Mouse (Mus musculus): Measurements from ENCODE around the gene Fgd3. TPM values are rescaled to one million over a fixed set of nuclear protein-coding genes. Genes with fewer than 3 reads are reported as not detected.

Gene Fgd3
- total RNA-seq, 4 experiments from 2014 or later = 0.34 to 1.5 (median 0.98) TPM

DNA sequence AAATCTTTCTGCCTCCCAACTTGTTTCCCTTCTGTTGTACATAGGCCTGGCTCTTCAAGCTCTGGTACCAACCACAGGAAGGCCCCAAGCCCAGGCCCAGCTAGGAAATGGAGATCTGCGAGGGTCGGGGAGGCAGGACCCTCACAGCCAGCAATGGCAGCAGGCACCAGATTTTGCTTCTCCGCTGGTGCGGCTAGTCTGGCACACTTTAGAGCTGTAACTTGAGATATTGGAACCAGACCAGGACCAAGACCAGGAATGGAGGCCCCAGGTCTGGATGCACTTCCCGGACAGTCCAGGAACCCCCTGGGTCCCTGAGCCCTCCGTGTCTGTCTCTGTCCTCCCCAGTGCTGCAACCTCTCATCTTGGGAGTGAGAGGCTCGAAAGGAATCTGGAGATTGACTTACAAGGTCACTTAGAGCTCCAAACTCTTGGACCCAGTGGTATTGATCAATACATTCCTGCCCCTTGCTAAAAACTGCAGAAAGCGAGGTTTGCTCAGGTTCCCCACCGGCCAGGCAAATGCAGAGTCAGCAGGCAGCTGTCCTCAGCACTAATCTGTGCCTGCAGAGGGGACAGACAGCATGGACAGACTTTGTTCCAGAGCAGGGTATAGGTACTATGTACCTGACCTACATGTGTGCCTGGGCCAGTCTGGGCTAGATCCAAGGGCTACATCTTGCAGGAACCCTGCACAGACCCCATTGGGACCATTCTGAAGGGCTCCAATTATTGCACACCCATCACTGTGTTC is 103.1 kb downstream of the Fgd3 start:
- no peak for DNase-seq (ENCODE audit: low spot score in 2 of 2)

DNA sequence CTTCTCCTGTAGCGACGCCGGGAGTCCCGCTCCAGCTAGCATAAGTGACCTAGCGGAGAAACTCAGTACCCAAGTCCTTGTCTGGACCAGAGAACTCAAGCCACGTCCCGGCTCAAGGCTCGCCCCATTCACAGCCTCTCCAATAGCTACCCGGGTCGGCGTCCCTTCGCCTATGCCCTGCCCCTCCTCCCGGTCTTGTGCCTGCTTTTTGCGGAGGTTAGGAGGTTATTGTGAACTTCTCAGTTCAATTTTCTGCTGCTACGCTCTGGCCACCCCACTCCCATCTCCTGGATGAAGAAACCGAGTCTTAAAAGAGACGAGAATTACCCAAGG is 103.9 kb downstream of the Fgd3 start:
- DNase-seq (ENCODE audit: low spot score in 2 of 2) = no peak

DNA sequence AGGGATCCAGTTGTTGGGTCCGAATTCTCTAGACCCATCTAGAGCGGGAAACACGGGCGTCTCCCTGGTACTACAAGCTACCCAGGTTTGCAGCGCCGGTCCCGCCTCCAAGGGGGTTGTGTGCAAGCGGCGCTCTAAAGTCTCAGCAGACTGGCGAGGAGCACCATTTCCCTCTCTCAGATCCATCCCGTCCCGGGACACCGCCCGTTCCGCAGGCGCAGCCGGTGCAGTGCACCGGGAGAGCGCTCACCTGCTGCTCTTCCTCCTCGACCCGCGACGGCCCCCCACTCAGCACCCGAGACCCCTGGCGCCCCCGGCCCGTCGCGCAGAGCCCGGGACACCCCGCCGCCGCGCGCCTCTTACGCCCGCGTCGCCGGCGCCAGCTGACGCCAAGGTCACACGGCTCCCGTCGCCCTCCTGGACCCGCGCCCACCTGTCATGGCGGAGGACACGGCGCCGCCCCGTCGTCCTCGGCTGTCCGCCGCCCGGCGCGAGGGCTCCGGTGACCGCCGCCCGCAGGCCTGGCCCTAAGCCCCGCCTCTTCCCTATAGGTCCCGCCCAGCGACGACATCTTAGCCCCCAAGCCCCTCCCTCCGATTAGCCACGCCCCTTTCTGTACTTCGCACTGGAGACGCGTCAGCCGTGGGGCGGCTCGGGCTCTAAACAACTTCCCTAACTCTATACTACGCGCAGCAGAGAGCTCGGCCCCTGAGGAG is 104.4 kb downstream of the Fgd3 start, which contains the start of gene Card19:
Card19 (minus strand) TSS at position 534 of the 716 bp plus-strand sequence.
- DNase-seq (ENCODE audit: low spot score in 2 of 2) = peak; percentile 96

DNA sequence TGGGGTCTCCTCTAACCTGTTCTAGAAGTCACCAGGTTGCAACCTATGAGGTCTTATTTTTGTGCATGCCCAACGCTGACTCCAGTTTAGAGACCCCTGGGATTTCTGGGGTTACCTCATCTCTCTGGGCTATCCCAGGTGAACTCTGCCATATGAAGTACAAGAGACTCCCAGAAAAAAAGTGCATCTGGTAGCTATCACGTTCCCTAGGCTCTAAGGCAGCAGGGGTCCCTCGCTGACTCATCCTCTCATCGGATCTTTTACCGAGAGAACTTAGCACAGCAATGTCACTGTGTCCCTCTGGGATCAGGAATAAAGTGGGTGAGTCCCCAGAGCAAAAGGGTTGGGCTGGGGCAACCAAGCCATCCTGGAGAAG is 105.0 kb downstream of the Fgd3 start:
- no peak for DNase-seq (ENCODE audit: low spot score in 2 of 2)

DNA sequence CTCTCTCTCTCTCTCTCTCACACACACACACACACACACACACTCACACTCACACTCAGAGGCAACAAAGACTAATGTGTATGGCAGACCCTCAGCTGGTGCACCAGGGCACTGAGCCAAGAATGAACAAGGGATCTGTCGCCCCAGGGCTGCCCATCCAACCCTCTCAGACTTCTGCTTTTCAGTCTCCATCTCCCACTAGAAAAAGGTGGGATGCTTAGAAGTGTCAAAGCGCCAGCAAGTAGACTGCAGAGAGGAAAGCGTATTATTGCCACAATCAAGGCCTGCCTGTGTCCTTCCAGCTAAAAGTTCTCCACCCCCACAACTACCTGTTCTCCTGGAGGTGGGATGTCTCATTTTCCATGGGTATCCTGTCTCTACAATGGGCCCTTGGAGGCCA is 105.7 kb downstream of the Fgd3 start:
- DNase-seq (ENCODE audit: low spot score in 2 of 2) = no peak

DNA sequence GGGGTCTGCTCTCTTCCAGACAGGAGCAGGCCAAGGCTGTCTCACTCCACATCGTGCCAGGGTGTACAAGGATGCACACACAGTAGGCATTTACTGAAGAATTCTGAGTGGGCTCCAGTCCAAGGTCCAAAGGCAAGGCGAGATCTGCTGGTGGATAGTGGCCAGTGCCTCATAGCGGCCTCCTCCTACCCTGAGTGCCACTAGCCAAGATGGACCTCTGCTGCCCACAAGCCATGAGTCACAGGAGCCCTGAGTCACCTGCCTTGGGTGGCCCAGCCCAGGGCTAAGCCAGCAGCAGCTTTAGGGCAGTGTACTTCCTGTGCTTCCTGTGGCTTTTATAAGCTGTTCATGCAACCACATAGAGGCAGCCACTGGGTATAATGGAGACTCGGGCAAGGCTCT is 106.6 kb downstream of the Fgd3 start:
- DNase-seq (ENCODE audit: low spot score in 2 of 2) = peak in 1 of 2 experiments; percentile 50

DNA sequence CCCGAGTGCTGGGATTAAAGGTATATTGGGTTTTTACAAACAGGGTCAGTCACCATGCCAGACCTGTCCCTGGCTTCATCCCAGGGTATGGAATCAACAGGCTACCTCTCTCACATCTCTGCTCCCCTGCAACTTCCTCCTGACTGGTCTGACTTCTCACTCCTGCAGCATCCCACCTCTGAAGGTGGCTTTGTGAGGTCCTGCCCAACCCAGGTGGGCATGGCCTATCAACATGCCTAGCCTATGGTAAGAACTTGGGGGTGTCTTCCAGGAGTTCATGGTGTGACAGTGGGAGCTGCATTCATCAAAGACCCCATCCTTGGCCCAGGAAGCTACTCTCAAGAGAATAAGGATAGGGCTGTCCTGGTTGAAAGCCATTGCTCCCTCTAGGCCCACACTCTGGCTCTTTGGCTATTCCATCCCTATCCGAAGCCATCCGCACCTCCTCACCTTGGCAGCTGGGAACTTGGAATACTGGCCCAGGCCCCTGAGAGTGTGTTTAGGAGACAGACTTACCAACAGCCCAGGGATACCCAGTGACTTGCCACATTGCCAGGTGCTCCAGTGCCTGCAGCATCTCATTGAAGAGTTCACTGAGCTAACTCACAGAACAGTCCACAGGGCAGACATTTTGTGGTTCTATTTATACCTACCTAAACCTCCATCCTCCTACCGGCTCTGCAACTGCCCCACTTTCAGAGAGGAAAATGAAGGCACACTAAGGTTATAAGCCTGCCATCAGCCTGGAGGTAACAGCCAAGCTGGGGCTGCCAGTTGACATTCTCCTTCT is 107.2 kb downstream of the Fgd3 start:
- DNase-seq (ENCODE audit: low spot score in 2 of 2) = no peak

Other genes with a start within 250 kb of the Fgd3 start
- 10 to 100 TPM; 81.6 to 86.2 (median 81.9) TPM for gene Wnk2, start 172.3 kb downstream of the Fgd3 start, total RNA-seq (2022)
- 10 to 100 TPM; 15.4 to 22.5 (median 19.0) TPM for gene Ninj1, start 132.8 kb downstream of the Fgd3 start, total RNA-seq (2022)
- 100 to 1,000 TPM; 121 to 134 (median 131) TPM for gene Card19, start 104.3 kb downstream of the Fgd3 start, total RNA-seq (2022)
- under 1 TPM in 1 of 4 experiments, not detected in 3; 0.94 TPM for gene Susd3, start 71.6 kb downstream of the Fgd3 start, total RNA-seq (2022)
- 10 to 100 TPM; 21.6 to 26.7 (median 24.6) TPM for gene Bicd2, start 21.3 kb upstream of the Fgd3 start, total RNA-seq (2022)
- 1 to 10 TPM; 6.1 to 7.6 (median 7.0) TPM for gene Ippk, start 100.9 kb upstream of the Fgd3 start, total RNA-seq (2022)
- 1 to 10 TPM; 1.3 to 2.0 (median 1.7) TPM for gene Tes3-ps, start 173.0 kb upstream of the Fgd3 start, total RNA-seq (2022)
- 1 to 10 TPM; 3.7 to 7.9 (median 5.6) TPM for gene Ecm2, start 184.5 kb upstream of the Fgd3 start, total RNA-seq (2022)
- gene Aspn, start 224.1 kb upstream of the Fgd3 start, total RNA-seq (2022) = 10 to 100 TPM in 2 of 4 experiments, 1 to 10 TPM in 2; 6.7 to 15.4 (median 9.9) TPM